Mouse (Mus musculus) ovary, postnatal 10 days (tissue): ENCODE measurements around the gene Ythdc1.
"Not testable (repeated sequence)": the region's sequence is repeated elsewhere in the genome, so short reads cannot be mapped to it uniquely, and the experiment has no call there.

ENCODE experiments used
- DNase-seq: peaks from one replicate; pipeline ENCODE4 v3.0.0; 2022; ENCODE audit warnings: low spot score

Ythdc1 gene

DNA sequence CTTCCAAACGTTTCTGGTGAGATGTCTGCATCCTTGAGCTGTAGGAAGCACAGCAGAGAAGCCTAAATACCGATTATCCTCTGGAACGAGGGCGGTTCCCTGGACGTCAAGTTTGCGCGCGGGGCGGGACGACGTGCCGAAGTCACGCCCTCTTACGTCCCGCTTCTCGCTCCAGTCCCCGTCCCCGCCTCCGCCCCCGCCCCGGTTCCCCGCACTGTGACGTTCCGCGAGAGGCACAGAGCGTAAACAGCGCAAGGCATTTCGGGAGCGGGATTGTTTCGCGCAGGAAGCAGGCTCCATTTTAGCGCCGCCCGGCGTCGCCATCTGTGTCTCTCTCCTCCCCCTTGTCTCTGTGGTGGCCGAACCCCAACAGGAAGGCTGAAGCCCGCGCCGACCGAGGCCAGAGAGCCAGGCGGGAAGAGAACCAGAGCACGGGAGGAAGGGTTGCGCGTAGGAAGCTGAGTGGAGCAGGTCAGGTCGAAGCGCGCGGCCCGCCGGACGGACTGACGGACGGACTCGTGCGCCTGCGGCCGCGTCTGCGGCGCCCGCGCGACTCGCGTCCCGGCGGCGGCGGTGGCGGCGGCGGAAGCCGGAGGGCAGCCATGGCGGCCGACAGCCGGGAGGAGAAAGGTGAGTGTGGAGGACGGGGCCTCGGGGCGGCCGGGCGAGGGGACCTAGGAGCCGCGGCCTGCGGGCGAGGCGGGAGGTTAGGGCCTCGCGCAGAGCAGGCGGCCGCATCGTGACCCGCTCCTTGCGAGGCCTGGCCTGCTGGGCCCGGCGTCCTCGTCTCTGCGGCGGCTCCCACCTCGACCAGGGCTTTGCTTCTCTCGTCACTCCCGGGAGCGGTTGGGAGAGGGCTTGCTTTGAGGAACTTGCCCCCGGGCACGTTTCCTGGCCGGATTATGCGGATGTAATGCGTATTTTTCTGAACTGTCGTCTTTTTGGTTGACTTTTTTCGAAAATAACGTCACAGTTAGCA, at the start of gene Ythdc1:
Ythdc1 (plus strand) TSS at position 260 of the 979 bp plus-strand sequence.
- peak; percentile 82 for DNase-seq

DNA sequence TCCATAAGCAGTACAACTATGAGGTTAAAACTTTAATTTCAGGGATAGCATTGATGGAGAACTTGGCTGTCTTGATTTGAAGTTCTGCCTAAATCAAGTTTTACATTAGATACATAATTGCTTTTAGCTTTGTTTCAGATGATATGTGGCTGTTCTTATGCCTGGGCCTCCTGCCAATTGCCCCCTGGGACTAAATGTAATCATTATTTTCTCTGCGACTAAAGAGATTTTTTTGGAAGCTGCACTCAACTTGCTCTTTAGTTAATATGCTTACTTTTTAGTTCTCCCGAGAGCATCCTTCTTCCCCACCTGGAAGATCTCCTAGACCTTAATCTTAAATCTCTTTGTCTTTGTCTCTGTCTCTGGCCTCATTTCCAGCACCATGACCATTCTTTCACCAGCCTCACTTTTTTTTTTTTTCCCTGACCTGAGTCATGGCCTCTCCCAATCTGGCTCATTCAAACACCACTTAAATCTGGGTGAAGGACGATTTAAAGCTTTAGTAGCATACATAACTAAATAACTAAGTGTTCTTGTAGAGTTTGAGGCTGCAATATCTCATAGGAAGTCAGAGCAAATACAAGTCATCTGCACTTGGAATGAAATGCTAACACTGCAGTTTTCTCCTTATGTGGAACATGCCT, 34.9 kb upstream of the Ythdc1 start:
- no peak for DNase-seq

DNA sequence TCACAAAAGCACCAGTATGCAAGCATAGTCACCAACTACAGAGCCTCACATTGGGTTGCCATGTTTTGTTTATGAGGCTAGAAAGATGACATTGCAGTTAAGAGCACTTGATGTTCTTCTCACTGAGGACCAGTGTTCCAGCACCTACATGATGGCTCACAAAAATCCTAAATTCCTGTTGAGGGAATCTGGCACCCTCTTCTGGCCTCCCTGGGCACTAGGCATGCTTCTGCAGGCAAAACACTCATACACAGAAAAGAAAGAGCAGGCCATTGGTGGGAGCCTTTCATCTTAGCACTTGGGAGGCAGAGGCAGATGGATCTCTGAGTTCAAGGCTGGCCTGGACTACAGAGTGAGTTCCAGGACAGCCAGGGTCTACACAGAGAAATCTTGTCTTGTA, 33.0 kb upstream of the Ythdc1 start:
- DNase-seq: no peak

DNA sequence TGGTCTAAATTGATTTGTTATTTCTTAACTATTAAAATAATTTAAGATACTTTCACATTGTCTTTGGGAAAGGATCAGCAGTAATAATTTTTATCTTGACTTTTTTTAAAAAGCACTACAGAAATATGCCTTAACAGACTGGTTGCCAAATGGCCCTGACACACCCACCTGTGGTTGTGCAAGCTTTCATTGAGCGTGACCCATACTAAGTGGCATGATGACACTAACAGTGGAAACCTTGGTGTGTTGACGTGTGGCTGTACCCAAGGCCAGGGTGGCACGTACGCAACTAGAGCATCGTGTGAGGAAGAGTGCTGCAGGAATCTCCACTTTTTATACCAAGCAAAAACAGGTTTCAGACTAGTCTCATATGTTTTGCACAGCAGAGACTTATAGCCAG, 27.1 kb upstream of the Ythdc1 start:
- DNase-seq: no peak

DNA sequence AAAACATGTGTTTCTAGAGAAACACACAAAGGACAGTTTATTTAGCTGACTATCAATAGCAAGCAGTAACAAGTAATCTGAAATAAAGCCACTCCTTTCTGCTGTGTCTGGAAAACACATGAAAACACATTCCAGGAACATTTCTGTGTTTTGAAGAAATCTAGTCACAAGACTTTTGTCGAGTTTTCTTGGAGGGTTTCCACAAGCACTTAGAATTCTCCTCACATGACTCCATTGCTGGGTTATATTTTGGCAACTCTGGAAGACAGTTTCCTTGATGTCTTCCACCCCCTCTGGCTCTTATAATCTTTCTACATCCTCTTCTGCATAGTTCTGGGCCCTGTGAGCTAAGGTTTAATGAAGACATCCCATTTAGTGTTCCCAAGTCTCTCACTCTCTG, 25.6 kb upstream of the Ythdc1 start:
- DNase-seq: no peak

DNA sequence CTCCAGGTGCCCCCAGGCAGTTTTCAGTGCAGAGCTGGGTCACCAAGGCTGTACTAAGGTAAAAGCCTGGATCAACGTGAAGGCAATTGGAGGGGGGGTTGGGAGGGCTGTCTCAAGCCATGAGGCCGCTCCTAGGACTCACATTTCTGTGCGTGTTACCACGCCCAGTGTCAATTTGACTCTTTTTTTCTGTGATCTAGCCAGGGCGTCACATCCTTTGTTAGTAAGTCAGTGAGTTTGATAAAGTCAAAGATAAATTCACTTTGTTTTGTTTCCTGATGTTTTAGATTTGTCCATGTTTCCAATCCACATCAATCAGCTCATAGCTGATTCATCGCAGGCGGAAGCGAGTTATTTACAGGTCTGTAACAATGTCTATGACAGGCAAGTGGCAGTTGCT, 21.0 kb upstream of the Ythdc1 start:
- no peak for DNase-seq

DNA sequence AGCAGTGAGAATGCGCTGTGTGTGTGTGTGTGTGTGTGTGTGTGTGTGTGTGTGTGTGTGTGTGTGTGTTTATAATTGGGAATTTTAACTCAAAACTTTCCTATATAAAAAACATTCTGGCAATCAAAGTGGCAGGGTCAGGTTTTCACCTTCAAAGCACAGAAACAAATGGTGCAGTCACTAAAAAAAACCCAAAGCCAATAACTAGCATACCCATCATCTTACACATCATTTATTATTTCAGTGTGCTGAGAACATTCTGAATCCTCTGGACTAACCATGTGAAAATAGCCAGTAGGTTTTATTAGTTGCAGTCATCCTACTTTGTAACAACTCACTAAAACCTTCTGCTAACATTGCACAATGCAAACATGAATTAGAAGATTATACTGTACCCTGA, 19.8 kb upstream of the Ythdc1 start:
- no peak for DNase-seq

DNA sequence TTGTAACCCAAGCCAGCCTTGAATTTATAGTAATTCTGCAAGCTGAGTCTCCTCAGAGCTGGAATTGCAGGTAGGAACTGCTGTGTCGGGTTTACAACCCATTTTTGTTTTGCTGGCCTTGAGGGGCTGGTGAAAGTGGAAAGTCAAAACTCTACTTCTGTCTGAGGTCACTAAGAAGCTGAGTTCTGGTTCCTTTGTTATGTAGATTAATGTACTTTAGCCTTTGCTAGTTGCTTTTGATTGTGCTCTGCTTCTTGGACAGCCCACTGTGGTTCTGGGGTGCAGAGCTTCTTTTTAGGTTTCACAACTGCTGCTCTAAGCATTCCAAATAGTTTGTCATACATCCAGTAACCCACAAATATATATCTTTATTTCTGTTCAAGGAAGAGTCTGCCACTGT, 17.2 kb upstream of the Ythdc1 start:
- DNase-seq: no peak

DNA sequence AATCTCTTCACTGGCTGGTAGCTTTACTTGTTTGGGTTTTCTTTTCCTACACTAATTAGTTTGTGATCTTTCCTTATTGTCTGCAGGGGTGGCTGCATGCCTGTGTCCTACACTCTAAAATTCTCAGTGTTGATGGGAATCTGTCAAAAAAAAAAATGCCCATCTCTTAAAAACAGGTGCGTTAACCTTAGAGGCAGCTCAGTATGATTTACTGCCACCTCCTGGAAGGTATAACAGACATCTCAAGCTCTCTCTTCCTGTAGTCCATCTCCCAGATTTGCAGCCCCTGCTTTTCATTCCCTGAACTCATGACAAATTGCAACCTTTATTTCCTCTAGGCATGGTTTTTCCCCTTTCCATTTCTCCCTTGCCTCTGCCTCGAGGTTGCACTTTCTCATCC, 14.1 kb upstream of the Ythdc1 start:
- no peak for DNase-seq

DNA sequence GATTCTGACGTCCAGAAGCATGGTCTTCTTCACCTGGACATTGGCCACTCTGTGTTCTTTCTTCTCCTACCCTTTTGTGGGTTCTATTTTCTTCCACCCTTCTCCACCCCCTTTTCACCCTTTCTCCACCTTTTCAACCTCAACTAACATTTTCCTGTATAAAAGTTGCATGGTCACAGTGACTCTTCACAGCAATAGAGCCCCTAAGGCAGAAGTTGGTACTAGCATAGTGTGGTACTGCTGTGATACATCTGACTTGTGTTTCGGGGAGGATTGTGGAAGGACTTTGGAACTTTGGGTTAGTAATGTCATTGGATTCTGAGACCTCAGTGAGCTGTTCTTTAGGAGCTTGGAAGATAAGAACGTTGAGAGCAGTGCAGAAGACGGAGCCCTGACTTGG, 11.8 kb upstream of the Ythdc1 start:
- DNase-seq: no peak

DNA sequence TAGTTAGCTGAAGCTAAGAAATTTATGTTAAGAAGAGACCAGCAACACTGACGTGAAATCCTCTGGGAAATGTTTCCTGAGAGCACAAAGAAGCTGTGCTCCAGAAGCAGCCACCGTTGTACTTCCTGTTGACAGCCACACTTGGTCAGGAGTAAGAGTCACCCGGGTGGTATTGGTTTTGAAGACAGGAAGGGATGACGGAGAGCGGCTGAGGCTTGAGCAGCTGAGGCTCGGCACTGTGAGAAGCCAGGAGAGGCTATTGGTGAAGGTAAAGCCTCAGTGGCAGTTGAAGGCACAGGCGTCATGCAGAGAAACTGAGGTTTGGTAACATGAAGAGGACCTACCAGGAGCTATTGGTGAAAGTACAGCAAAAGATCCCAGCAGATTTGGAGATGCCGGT, 11.2 kb upstream of the Ythdc1 start:
- DNase-seq: no peak

DNA sequence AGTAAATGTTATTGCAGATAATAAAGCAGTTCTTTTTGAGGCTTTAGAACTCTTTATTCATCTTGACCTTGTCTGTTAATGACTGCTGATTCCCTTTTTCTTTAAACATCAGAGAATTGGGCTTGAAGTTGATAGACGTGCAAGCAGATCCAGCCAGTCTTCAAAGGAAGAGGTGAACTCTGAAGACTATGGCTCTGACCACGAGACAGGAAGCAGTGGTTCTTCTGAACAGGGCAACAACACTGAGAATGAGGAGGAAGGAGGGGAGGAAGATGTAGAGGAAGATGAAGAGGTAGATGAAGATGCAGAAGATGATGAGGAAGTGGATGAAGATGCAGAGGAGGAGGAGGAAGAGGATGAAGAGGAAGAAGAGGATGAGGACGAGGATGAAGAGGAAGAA, 12.8 kb downstream of the Ythdc1 start:
- no peak for DNase-seq

DNA sequence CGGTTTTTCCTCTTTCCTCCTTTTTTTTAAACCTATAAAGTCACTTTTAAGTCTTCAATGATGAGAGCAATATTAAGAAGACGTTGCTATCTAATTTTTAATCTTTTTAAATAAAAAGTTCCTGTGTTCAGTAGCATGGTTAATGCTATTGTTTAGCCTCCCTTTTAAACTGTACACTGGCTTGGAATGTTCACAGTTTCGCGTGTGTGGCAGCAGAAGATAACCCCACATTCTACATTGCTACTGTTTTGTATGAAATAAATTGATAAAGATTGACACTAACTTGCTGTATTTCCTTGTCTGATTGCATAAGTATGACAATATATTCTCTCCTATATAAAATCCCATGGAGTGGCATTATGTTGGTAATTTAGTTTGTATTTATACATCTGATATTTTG, 32.4 kb downstream of the Ythdc1 start:
- not testable (repeated sequence) for DNase-seq

DNA sequence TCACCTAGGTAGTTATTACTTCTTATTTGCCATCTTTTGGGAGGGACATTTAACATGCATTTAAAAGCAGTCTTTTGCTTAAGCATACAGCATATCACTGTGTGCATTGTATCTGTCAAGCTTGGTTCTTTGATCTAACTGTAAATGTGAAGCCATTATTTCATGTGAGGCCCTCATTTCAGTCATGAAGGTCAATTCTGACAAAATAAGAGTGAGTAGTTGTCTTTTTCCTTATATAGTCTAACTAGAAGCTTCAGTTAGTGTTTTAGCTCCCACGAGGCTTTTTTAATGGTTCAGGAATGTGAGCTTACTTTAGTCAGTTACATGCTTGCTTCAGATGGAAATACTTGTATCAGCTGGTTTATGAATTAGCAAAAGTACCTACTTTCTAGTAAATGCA, 34.1 kb downstream of the Ythdc1 start:
- no peak for DNase-seq

DNA sequence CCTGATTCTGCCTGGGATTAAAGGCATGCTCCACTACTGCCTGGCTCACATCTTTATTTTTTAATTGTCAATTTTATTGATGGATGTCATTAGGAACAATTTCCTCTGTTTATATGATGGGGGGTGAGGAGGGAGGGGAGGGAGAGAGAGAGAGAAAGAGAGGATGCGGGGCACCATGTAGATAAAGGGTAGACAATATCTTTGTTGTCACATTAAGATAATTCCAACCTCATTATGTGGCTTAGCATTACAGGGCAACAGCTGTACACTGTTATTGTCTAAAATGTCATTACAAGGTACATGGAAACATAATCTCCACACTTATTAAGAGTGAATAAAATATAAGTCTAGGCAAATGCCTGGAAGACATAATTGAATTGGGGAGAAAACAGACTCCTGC, 35.5 kb downstream of the Ythdc1 start:
- no peak for DNase-seq

DNA sequence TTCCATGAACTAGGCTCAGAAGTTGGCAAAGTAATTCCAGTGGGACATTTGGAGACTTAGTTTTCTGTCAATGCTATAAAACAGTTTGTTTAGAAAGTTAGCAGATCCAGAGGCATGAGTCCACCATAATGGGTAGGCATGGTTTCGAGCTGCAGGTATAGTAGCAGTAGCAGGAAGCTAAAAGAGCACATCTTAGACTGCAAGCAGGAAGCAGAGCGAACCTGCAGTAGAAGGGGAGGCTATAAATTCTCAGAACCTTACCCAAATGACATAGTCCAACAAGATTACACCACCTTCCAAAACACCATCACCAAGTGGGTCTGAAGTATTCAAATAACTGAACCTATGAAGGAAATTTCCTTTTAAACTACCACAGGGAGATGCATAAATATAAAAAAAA, 36.2 kb downstream of the Ythdc1 start:
- no peak for DNase-seq

DNA sequence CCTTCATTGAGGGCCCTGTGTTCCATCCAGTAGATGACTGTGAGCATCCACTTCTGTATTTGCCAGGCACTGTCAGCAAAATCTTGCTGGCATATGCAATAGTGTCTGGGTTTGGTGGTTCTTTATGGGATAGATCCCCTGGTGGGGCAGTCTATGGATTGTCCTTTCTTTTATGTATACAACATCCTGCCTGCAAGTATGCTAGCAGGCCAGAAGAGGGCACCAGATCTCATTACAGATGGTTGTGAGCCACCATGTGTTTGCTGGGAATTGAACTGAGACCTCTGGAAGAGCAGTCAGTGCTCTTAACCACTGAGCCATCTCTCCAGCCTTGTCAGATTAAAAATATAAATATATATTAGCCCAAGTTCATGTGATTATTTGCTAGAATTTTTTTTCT, 37.2 kb downstream of the Ythdc1 start:
- DNase-seq: not testable (repeated sequence)

DNA sequence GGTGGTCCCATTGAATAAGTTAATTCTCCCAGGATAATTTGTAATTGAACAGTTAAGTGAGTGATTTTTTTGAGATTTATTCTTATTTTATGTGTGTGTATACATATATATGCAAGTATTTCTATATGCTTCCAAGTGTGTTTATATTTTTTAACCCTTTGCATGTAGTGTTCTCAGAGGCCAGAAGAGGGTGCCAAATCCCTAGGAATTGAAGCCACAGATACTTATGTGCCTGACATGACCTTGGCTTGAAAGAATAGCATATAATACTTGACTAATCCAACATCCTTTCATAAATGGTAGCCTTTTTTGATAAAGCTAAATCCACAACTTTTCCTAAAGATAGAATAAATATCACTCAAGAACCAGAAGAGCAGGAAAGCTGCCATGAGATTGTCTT, 46.1 kb downstream of the Ythdc1 start:
- no peak for DNase-seq

DNA sequence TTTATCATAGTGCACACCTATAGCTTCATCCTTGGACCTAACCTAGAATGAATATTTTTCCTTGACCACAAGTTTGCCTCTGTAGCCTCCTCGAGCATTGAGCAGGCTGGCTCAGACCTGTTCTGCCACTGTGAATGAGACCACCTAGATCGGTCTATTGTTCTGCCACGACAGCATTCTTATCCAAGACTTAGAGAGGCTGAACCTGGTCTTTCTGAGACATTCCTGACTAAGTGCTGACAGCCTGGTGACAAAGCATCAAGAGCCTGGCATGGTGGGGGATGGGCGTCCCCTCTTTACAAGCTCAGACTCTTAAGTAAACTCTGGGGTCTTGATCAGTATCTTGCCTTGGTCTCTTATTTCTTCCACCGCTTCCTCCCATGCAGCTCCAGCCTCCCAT, 47.6 kb downstream of the Ythdc1 start:
- no peak for DNase-seq

DNA sequence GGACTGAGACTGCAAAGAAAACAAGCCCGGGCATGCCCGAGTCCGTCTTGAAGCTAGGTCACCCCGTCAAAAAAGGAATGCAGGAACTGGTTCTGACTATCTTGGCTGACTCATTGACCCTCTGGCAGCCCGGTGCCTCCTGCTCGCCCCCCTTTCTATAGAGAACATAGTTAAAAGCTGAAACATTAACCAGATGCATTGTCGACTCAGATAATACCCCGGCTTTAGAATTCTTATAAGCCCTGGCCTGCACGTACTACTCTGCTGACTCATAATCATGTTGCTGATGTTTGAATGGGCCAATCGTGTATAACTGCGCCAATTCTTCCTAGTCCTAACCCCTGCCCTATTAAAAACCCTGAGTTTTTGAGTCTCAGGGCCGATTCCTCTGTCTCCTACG, 52.5 kb downstream of the Ythdc1 start:
- DNase-seq: not testable (repeated sequence)

DNA sequence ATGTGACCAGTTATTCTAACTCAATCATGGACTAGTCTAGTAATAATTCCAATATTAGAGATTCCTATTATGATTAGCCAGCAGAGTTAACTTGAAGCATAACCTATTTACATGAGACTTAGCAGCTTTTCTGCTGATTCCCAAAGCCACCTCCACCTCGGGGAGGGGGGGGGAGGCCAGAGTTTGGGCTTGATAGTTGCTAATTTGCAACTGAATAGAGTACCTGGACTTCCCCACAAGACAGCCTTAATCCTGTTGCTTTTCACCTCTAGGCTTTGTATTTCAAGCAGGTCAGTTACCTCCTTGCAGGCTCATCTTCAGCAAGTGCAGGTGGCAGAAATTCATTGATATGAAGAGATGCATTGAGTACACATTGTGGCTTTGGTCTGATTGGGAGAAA, 53.7 kb downstream of the Ythdc1 start:
- no peak for DNase-seq

DNA sequence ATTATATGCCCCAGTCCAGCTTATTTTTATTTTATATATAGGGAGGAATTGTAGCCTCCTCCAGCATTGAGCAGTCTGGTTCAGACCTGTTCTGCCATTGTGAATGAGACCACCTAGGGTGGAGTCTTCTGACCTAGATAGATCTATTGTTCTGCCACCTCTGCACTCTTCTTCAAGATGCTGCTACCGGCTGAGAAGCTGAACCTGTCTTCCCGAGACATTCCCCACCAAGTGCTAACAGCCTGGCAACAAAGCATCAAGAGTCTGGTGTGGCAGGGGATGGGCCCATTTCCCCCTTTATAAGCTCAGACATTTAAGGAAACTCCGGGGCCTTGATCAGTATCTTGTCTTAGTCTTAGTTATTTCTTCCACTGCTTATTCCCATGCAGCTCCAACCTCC, 54.3 kb downstream of the Ythdc1 start:
- no peak for DNase-seq

DNA sequence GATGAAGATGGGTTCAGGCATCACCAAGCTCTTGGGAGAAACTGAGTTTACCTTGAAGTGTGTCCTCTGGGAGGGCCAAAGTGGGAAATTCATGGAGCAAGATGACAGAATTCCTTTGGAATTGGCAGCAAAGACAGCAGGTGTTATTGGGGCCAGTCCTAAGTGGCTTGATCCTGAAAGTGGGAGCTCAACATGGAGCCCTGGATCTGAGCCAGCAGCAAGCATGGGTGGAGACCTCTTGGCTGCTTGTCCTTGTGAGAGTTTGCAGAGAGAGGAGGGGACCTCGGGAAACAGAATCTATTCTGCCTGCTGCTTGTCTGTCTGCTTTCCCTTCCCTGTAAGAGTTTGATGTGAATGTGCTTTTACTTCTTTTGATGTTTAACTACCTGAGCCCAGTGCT, 67.9 kb downstream of the Ythdc1 start:
- no peak for DNase-seq
